Mouse (Mus musculus) left cerebral cortex, adult 8-10 months (tissue): ENCODE measurements around the gene Htra3. TPM values are rescaled to one million over a fixed set of nuclear protein-coding genes. Genes with fewer than 3 reads are reported as not detected.

ENCODE experiments used
- DNase-seq, 2 experiments: peaks; one replicate each; pipeline ENCODE4 v3.0.0; 2022; ENCODE audit warnings: low spot score in 2 of 2
- total RNA-seq, 4 experiments: library from RNA; stranded (reverse); gene quantifications; 2 replicates each; pipeline ENCODE4 v1.2.4; 2022

Gene Htra3
- total RNA-seq, result 1 to 10 TPM; 7.0 to 8.3 (median 7.9) TPM

GRCm38 (mm10) chr5:35679256-35680155 lies at the start of gene Htra3:
Gene Htra3, minus strand, starts transcription at chr5:35679782.
- peak in 1 of 2 experiments; percentile 28 for DNase-seq

DNA sequence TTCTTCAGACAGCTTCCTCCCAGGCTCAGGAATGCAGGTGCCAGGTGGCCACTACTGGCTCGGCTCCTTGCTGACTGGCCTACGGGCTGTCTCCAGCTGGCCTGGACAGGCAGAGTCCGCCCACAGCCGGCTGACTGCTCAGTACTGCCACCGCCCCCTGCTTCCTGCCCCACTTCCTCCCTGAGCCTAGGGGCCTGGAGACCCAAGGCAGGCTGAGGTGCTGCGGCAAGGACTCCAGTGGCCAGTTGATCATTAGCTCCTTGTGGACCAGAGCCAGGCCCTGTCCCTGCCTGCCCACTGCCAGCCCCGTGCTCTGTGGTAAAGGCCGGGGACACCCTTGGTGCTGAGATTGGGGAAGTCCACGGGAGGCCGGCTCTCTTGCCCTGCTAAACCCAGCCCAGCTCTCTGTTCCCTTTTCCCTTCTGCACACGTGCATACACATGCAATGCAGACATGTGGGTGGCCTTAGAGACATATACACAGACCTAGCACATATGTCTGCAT lies 49.4 kb upstream of the Htra3 start:
- peak; percentile 9 to 55 for DNase-seq

- DNase-seq, result no peak
These were observed 48.9 kb upstream of the Htra3 start for GRCm38 (mm10) chr5:35728344-35728956.

DNA sequence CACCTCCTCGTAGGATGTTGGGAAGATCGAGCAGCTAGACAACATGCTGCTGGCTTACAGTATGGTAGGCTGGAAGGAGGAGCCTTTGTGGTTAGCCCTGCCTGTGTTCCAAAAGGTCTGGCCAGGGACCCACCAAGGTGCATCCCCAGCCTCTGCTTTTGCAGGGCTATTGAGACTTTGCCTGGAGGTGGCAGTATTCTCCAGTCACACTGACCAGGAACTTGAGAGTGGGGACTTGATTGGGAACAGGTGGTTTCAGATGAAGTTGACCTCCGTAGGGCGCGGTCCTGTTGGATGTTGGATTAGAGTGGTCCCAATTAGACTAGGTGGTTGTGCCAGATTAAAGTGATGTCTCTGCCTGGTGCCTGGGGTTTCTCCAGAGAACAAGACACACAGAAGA lies 47.9 kb upstream of the Htra3 start:
- DNase-seq, result no peak

DNA sequence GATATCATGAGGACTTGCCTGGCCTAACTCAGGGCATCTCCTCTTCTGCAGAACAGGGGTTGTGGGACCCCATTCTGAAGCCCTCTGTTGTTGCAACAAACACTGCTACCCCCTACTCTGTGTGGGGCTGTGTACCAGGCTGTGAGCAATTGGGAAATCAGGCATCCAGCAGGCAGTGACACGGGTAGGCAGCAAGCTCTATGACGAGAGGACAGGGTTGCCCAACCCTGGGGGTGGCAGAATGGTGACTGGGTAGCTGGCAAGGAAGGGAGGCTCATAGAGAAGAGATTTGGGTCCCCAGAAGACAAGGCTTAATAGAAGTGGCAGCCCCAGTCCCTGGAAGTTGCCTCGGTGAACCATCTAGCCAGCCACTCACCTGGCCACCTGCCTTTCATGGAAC lies 46.3 kb upstream of the Htra3 start:
- no peak for DNase-seq

DNA sequence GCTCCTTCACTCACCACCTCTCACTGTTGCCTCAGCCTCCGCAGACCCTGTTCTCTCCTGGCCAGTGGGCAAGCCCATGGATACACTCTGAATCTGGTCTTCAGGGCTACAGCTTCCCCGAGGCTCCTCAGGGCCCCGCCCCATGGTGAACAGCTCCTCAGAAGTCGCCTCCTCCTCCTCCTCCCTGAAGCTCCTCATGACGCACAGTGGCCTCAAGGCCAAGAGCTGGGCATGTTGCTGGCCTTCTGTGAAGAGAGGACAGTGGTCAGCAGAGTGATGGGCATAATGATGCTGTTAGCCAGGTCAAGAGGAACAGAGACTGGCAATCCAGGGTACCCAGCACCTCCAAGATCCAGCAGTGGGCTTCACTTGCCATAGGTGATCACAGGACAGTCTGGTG lies 44.3 kb upstream of the Htra3 start:
- no peak for DNase-seq

- no peak for DNase-seq
These were observed 43.1 kb upstream of the Htra3 start for GRCm38 (mm10) chr5:35722654-35723053.

- no peak for DNase-seq
These were observed 42.4 kb upstream of the Htra3 start for GRCm38 (mm10) chr5:35721933-35722332.

- DNase-seq, result no peak
These were observed 40.3 kb upstream of the Htra3 start for GRCm38 (mm10) chr5:35719880-35720279.

GRCm38 (mm10) chr5:35719343-35719742 lies 39.8 kb upstream of the Htra3 start:
- no peak for DNase-seq

DNA sequence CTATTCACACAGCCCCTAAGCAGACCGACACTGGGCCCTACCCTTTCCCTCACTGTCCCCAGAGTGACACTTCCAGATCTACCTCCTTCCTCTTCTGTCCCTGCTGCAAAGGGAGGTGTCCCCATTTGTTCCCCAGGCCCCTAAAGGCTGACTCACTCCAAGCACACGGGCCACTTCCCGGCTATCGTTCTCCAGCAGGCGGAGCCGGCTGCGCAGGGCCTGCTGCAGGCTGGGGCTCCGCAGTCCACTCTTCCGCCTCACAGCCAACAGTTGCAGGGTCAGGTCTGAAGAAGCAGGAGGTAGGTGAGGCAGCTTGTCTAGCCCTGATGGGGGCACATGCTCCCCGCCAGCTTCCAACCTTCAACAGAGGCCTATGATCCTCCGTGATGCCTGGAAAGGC lies 39.2 kb upstream of the Htra3 start:
- no peak for DNase-seq

DNA sequence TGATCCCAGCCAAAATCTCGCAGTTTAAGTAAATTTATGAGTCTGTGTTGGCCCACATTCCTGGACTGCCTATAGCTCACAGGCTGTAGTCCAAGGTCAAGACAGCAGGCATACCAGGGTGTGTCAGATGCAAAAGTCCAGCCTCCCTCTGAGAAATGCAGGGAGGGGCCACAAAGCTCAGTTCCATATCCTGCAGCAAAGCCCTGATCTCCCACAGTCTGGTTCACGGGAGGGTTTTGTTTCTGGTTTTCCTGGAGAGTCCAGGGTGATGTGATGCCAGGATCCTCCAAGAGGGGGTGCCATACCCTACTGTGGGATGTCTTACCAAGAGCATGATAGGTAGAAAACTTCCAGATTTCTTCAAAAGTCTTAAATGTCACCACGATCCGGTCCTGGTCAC lies 38.4 kb upstream of the Htra3 start:
- DNase-seq, result peak in 1 of 2 experiments; percentile 45

GRCm38 (mm10) chr5:35717455-35717854 lies 37.9 kb upstream of the Htra3 start:
- no peak for DNase-seq

DNA sequence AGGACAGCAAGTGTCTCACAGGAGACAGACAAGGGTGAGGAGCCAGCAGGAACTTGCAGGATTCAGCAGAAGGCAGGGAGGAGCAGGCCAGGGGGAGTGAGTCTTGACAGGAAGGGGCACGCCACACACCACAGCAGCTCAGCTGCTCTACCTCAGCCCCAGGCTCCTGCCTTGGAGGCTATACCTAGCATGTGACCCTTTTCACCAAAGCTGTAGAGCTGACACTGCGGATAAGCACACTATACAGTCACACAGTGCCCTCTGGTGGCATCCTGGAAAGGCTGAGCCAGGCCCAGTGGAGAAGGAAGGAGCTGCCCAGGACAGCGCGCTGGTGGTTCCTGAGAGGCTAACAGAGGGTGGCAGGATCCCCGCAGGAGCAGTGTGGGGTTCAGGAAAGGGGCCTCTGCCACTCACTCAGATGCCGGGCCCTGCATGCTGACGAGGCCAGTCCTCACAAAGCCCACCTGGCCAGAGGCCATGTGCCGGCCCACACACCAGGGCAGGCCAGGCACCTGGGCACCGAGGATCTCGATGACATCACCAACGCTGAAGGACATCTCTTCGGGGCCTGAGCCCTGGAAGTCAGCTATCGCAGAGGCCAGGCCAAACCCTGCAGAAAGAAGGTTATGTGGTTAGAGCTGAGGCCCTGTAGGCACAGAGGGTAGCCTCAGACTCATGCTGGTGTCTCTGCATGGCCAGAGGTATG lies 34.2 kb upstream of the Htra3 start:
- DNase-seq, result peak in 1 of 2 experiments; percentile 18

GRCm38 (mm10) chr5:35712517-35712916 lies 32.9 kb upstream of the Htra3 start:
- DNase-seq, result no peak

- DNase-seq, result no peak
These were observed 31.3 kb upstream of the Htra3 start for GRCm38 (mm10) chr5:35710931-35711330.

DNA sequence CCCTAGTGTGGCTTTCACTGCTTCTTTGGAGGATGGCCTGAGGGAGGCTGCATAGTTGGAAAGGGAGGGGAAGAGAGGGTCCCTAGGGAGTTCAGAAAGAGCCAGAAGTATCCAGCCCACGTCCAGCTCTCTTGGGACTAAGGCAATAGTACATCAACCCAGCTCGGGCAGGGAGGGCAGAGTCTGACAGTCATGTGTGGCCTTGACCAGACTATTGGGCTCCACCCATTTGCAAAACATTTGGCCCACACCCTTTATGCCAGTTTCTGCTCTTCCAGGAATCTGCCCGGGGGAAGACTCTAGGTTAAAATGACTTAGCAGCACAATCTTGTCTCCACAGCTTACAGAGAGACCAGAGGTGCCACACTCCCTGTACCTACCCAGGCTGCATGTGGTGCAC lies 30.9 kb upstream of the Htra3 start:
- DNase-seq, result no peak

- no peak for DNase-seq
These were observed 25.8 kb upstream of the Htra3 start for GRCm38 (mm10) chr5:35705411-35705810.

DNA sequence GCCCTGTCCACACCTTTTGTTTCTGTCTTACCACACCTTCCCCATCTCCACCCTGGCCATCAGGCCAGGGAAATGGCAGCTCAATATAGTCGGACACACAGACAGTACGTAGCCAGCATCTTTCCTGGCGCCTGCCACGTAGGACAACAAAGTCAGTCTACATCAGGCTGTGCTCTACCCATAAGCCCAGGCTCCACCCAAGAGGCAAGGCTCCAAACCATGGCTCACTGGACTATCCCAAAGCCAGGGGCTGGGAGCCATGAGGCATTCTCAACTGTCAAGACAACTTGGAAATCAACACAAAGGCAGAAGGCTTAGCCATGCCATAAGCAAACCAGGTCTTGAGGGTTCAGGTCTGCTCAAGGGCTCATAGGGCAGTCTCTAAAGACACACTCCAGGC lies 24.2 kb upstream of the Htra3 start:
- no peak for DNase-seq

- no peak for DNase-seq
These were observed 23.6 kb upstream of the Htra3 start for GRCm38 (mm10) chr5:35703183-35703582.

- no peak for DNase-seq
These were observed 23.1 kb upstream of the Htra3 start for GRCm38 (mm10) chr5:35702582-35703140.

GRCm38 (mm10) chr5:35701042-35701441 lies 21.5 kb upstream of the Htra3 start:
- peak; percentile 24 to 56 for DNase-seq
